15 mouse cellular contexts compared by ENCODE assay signal in genomic region chr3:101708821-101709220, GRCm38 (mm10).
DNase-seq lines count a peak whose midpoint lies in the region; ATAC-seq and TF ChIP-seq lines count a peak whose summit lies in the region.
"Had no signal": no experiment of that assay in that cellular context is flagged by ENCODE, and none has a peak within 500 bp of the region (broad histone marks: within the 10 kb centered on the region; RNA-seq: fewer than 3 reads in every experiment).

No protein-coding gene starts in this region.

- no peak for DNase-seq in heart, adult 9 months (ENCODE audit: low spot score in 2 of 2)
- no peak for DNase-seq in testis, postnatal 10 days (ENCODE audit: low spot score)
- DNase-seq in right cerebral cortex, postnatal 4 days = no peak
- DNase-seq in T-cell, adult 2 months (ENCODE audit: low spot score) = no peak
- DNase-seq: gastrocnemius, postnatal 36 days; right cerebral cortex, postnatal 14 days had no signal

- no peak for ATAC-seq in heart, embryonic 16.5 days (replicated peaks; ENCODE audit: extremely low read depth, insufficient read depth, low FRiP score)
- ATAC-seq in intestine, embryonic 15.5 days = peak; percentile 1; the same call in 1 of the 2 replicates
- no peak for ATAC-seq in hindbrain, embryonic 12.5 days (ENCODE audit: low FRiP score)
- ATAC-seq: forebrain, embryonic 16.5 days; Patski had no signal

- TF ChIP-seq CTCF in testis, adult 2 months (IDR thresholded peaks at IDR 0.05; ENCODE audit: control insufficient read depth, insufficient read depth, insufficient replicate concordance, low read depth, low read length) = no peak

- H3K9ac ChIP-seq in heart, embryonic 16.5 days (ENCODE audit: low read length) = peak overlapping the region; percentile 23; the same call in 1 of the 2 replicates
- H3K9ac ChIP-seq in intestine, embryonic 15.5 days = no peak overlapping the region
- H3K9ac ChIP-seq in hindbrain, embryonic 12.5 days = no peak overlapping the region
- H3K9ac ChIP-seq: embryonic facial prominence, embryonic 15.5 days had no signal

- TF ChIP-seq POLR2A in testis, adult 2 months (IDR thresholded peaks at IDR 0.05; ENCODE audit: control insufficient read depth, low read depth, low read length) = no peak

- no peak overlapping the region for H3K4me2 ChIP-seq in heart, embryonic 16.5 days (ENCODE audit: low read depth, low read length)
- no peak overlapping the region for H3K4me2 ChIP-seq in intestine, embryonic 15.5 days (replicated peaks)
- H3K4me2 ChIP-seq in hindbrain, embryonic 12.5 days (replicated peaks) = no peak overlapping the region
- H3K4me2 ChIP-seq: embryonic facial prominence, embryonic 15.5 days had no signal

- no peaks in the 10 kb centered on the region for H3K36me3 ChIP-seq in heart, embryonic 16.5 days (ENCODE audit: control insufficient read depth, insufficient read depth)
- H3K36me3 ChIP-seq in testis, adult 2 months (ENCODE audit: control insufficient read depth, insufficient read depth, low read length) = no peaks in the 10 kb centered on the region
- no peaks in the 10 kb centered on the region for H3K36me3 ChIP-seq in intestine, embryonic 15.5 days
- H3K36me3 ChIP-seq in hindbrain, embryonic 12.5 days = no peaks in the 10 kb centered on the region
- H3K36me3 ChIP-seq: embryonic facial prominence, embryonic 15.5 days had no signal

- no peak overlapping the region for H3K4me3 ChIP-seq in heart, embryonic 16.5 days (ENCODE audit: low read length)
- H3K4me3 ChIP-seq in testis, adult 2 months (ENCODE audit: control insufficient read depth, low read depth, low read length) = no peak overlapping the region
- no peak overlapping the region for H3K4me3 ChIP-seq in intestine, embryonic 15.5 days (replicated peaks)
- H3K4me3 ChIP-seq in hindbrain, embryonic 12.5 days = no peak overlapping the region
- H3K4me3 ChIP-seq: embryonic facial prominence, embryonic 15.5 days had no signal

- WGBS in heart, embryonic 16.5 days = 80% methylated on average over 8 of the region's 8 CpGs
- WGBS in intestine, embryonic 15.5 days = 73% methylated on average over 8 of the region's 8 CpGs
- WGBS in hindbrain, embryonic 12.5 days = 72% methylated on average over 8 of the region's 8 CpGs

- no peaks in the 10 kb centered on the region for H3K9me3 ChIP-seq in heart, embryonic 16.5 days (replicated peaks; ENCODE audit: control insufficient read depth, low read length)
- no peaks in the 10 kb centered on the region for H3K9me3 ChIP-seq in intestine, embryonic 15.5 days
- H3K9me3 ChIP-seq in hindbrain, embryonic 12.5 days (replicated peaks) = no peaks in the 10 kb centered on the region
- H3K9me3 ChIP-seq: embryonic facial prominence, embryonic 15.5 days had no signal

- no peaks in the 10 kb centered on the region for H3K27me3 ChIP-seq in heart, embryonic 16.5 days (ENCODE audit: control insufficient read depth, insufficient read depth, low read length)
- H3K27me3 ChIP-seq in testis, adult 2 months (ENCODE audit: control insufficient read depth, insufficient read depth, low read length) = no peaks in the 10 kb centered on the region; the same call in 1 of the 2 replicates
- H3K27me3 ChIP-seq in intestine, embryonic 15.5 days (replicated peaks) = no peaks in the 10 kb centered on the region
- no peaks in the 10 kb centered on the region for H3K27me3 ChIP-seq in hindbrain, embryonic 12.5 days
- H3K27me3 ChIP-seq: CH12.LX; embryonic facial prominence, embryonic 15.5 days; Patski had no signal

- peaks cover 66% of the 10 kb centered on the region for H3K4me1 ChIP-seq in heart, embryonic 16.5 days (ENCODE audit: control insufficient read depth, insufficient read depth, low read length)
- peaks cover 16% of the 10 kb centered on the region for H3K4me1 ChIP-seq in testis, adult 2 months (ENCODE audit: control insufficient read depth, insufficient read depth, low read length)
- H3K4me1 ChIP-seq in intestine, embryonic 15.5 days (replicated peaks) = peaks cover 38% of the 10 kb centered on the region
- H3K4me1 ChIP-seq in hindbrain, embryonic 12.5 days = peaks cover 32% of the 10 kb centered on the region

- peak overlapping the region; percentile 72 for H3K27ac ChIP-seq in heart, embryonic 16.5 days (ENCODE audit: low read length)
- H3K27ac ChIP-seq in testis, adult 2 months (ENCODE audit: control insufficient read depth, insufficient read depth, low read depth, low read length) = peak overlapping the region; percentile 17; the same call in 1 of the 2 replicates
- peak overlapping the region; percentile 68 for H3K27ac ChIP-seq in intestine, embryonic 15.5 days
- no peak overlapping the region for H3K27ac ChIP-seq in hindbrain, embryonic 12.5 days
- H3K27ac ChIP-seq: embryonic facial prominence, embryonic 15.5 days; macrophage had no signal
